Mouse (Mus musculus) G1E (cell line): ENCODE measurements at regions not wholly inside any gene's neighbourhood (a gene's known extent, or its start where the extent isn't known, plus 50 kb on each side); places are given as distances from the start of the nearest gene placed in this dataset.

ENCODE experiments used
- CTCF ChIP-seq: IDR thresholded peaks from 2 replicates; pipeline ENCODE4 v1.5.1; 2012; ENCODE audit warnings: low read depth, low read length, inconsistent platforms, mixed read lengths
- GATA1 ChIP-seq: IDR thresholded peaks from 2 replicates; pipeline ENCODE4 v1.6.1; 2012; ENCODE audit warnings: borderline replicate concordance, low read length, inconsistent platforms, mixed read lengths
- GATA2 ChIP-seq: IDR thresholded peaks from 2 replicates; pipeline ENCODE4 v1.6.1; 2012; ENCODE audit warnings: low read depth, low read length, inconsistent platforms, borderline replicate concordance
- POLR2AphosphoS5 ChIP-seq: IDR thresholded peaks from 2 replicates; pipeline ENCODE4 v1.6.1; 2012; ENCODE audit warnings: low read depth, low read length, inconsistent platforms; ENCODE audit not compliant: insufficient replicate concordance
- TAL1 ChIP-seq: conservative IDR thresholded peaks from 2 replicates; pipeline ENCODE4 v1.6.1; 2012; ENCODE audit warnings: low read depth, low read length, inconsistent platforms, mixed read lengths

GRCm38 (mm10) chr1:57574530-57574929, 167.6 kb upstream of the Tyw5 start:
- TF ChIP-seq CTCF, result no peak
- no peak for TF ChIP-seq GATA1
- TF ChIP-seq POLR2AphosphoS5, result no peak
- no peak for TF ChIP-seq TAL1
- no peak for TF ChIP-seq GATA2
